Mouse (Mus musculus) neutrophil, adult 59 days (primary cell): ENCODE measurements around the gene Olfr822. TPM values are rescaled to one million over a fixed set of nuclear protein-coding genes. Genes with fewer than 3 reads are reported as not detected.

ENCODE experiments used
- total RNA-seq, 2 experiments: library from RNA; stranded (reverse); gene quantifications; 1 replicate in 1 of 2; 2 replicates in 1 of 2; pipeline ENCODE4 v1.2.4; 2023

Olfr822 gene
- total RNA-seq, result not detected

DNA sequence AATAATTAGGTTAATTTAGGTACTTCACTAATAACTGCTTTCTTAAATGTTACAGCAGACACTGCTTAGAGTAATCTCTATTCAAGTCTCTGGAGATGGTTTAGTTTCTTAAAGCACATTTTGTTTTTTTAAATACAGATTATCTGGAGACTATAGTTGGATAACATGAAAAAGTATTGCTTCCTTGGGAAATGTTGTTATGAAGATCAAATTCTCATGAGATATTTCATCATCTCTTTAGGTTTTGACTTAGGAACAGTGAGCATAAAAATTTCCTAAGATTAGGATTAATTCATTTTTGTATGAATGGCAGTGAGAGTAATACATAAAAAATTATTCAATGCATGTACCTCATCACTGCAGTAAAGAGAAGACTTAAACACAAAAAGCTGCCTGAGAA lies at the start of gene Olfr822:
Gene Olfr822 (plus strand): TSS at position 301 of the 400 bp plus-strand sequence.

DNA sequence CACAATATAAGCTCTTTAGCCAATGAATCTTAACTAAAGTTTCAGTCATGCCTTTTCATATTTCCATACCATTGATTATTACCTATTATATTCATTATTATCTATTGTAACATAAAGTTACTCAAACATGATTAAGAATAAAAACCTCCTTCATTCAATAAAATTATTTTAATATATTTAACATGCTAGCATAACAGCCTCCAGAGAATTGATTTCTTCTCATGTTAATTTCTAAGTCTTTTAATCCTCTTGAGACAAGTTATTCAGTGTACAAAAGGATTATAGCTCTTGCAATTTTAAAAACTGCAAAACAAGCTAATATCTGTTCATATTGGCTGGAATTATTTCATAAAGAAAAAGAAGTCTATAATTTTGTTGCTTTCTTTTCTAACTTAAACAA lies 41.0 kb upstream of the Olfr822 start, which contains the start of gene Olfr821:
Gene Olfr821 (plus strand): TSS at position 301 of the 400 bp plus-strand sequence.

GRCm38 (mm10) chr10:130115283-130115682 lies 44.3 kb downstream of the Olfr822 start, which contains the start of gene Olfr823:
Olfr823 (minus strand) TSS chr10:130115383.

Other genes starting within 250 kb of the Olfr822 start
- not detected for gene Olfr812, start 225.1 kb upstream of the Olfr822 start, total RNA-seq
- not detected for gene Olfr813, start 215.8 kb upstream of the Olfr822 start, total RNA-seq
- gene Olfr814, start 191.4 kb upstream of the Olfr822 start, total RNA-seq, result not detected
- not detected for gene Olfr815, start 165.3 kb upstream of the Olfr822 start, total RNA-seq
- gene Olfr816, start 155.6 kb upstream of the Olfr822 start, total RNA-seq, result not detected
- not detected for gene Olfr818, start 122.1 kb upstream of the Olfr822 start, total RNA-seq
- not detected for gene Olfr819, start 103.9 kb upstream of the Olfr822 start, total RNA-seq
- gene Olfr247, start 95.1 kb upstream of the Olfr822 start, total RNA-seq, result not detected
- not detected for gene Gm10310, start 86.1 kb upstream of the Olfr822 start, total RNA-seq
- not detected for gene Olfr820, start 58.6 kb upstream of the Olfr822 start, total RNA-seq
- not detected for gene Olfr821, start 40.9 kb upstream of the Olfr822 start, total RNA-seq
- gene Olfr823, start 44.2 kb downstream of the Olfr822 start, total RNA-seq, result not detected
- not detected for gene Olfr824, start 58.8 kb downstream of the Olfr822 start, total RNA-seq
- gene Olfr825, start 95.6 kb downstream of the Olfr822 start, total RNA-seq, result not detected
- not detected for gene Olfr826, start 113.0 kb downstream of the Olfr822 start, total RNA-seq
- gene Olfr827, start 143.2 kb downstream of the Olfr822 start, total RNA-seq, result not detected
- gene Neurod4, start 209.0 kb downstream of the Olfr822 start, total RNA-seq, result not detected